Mouse (Mus musculus) thymus, adult 2 months (tissue): ENCODE measurements around the gene Fhl3.

Source experiments
- CTCF ChIP-seq: fragments of 200-500 bp; IDR thresholded peaks from 2 replicates; pipeline ENCODE4 v1.5.1; 2012; ENCODE audit warnings: mild to moderate bottlenecking, control low read depth, low read length, moderate library complexity, borderline replicate concordance; ENCODE audit not compliant: control insufficient read depth, poor library complexity, insufficient read depth; ENCODE audit errors: extremely low read depth
- POLR2A ChIP-seq: fragments of 200-500 bp; IDR thresholded peaks from 2 replicates; pipeline ENCODE4 v1.6.1; 2012; ENCODE audit warnings: mild to moderate bottlenecking, low read length, control low read depth, moderate library complexity; ENCODE audit not compliant: control insufficient read depth, poor library complexity, insufficient read depth; ENCODE audit errors: extremely low read depth

DNA sequence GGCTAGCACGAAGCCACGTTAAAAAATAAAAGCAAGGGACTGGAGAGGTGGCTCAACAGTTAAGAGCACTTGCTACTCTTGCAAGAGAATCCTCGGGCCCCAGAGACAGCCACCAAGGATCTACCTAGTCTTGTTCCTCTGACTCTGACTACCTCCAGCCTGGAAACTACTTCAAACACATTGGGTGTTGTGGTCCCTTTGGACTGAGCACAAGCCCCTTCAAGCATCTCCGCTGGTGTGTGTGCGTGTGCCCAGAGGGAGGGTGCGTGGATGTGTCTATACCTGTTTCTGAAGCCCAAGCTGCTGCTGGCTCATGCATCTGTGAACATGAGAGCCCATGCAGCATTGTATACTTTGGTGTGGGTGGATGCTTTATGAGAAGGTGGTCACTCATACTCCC lies 24.5 kb upstream of the Fhl3 start:
- TF ChIP-seq POLR2A = no peak
- TF ChIP-seq CTCF = no peak
